Mouse (Mus musculus) hindbrain, embryonic 13.5 days (tissue): ENCODE results near the gene Gm10974. TPM values are rescaled to one million over a fixed set of nuclear protein-coding genes. Genes with fewer than 3 reads are reported as not detected.

Experiments used
- ATAC-seq: fragments of 200-750 bp; cut with Nextera tagmentation; 2 replicates; pipeline ENCODE4 v1.8.0; 2017; ENCODE audit warnings: moderate TSS enrichment; ENCODE audit not compliant: low FRiP score
- H3K27ac ChIP-seq: fragments of 300-500 bp; sonication (generic); 2 replicates; pipeline ENCODE4 v1.5.1; 2015; ENCODE audit warnings: inconsistent platforms, mild to moderate bottlenecking, moderate library complexity
- H3K27me3 ChIP-seq: fragments of 300-500 bp; sonication (generic); 2 replicates; pipeline ENCODE4 v1.6.1; 2015; ENCODE audit warnings: mild to moderate bottlenecking, inconsistent platforms
- H3K36me3 ChIP-seq: fragments of 300-500 bp; sonication (generic); 2 replicates; pipeline ENCODE4 v1.6.1; 2015; ENCODE audit warnings: mild to moderate bottlenecking, inconsistent platforms
- H3K4me1 ChIP-seq: fragments of 300-500 bp; sonication (generic); replicated peaks from 2 replicates; pipeline ENCODE4 v1.6.1; 2015; ENCODE audit warnings: inconsistent platforms
- H3K4me2 ChIP-seq: fragments of 300-500 bp; sonication (generic); 2 replicates; pipeline ENCODE4 v1.6.1; 2015; ENCODE audit warnings: inconsistent platforms, mild to moderate bottlenecking, moderate library complexity
- H3K4me3 ChIP-seq: fragments of 300-500 bp; sonication (generic); 2 replicates; pipeline ENCODE4 v1.5.1; 2015; ENCODE audit warnings: mild to moderate bottlenecking, inconsistent platforms
- H3K9ac ChIP-seq: fragments of 300-500 bp; sonication (generic); 2 replicates; pipeline ENCODE4 v1.6.1; 2015; ENCODE audit warnings: mild to moderate bottlenecking, inconsistent platforms
- H3K9me3 ChIP-seq: fragments of 300-500 bp; sonication (generic); 2 replicates; pipeline ENCODE4 v1.6.1; 2016; ENCODE audit warnings: inconsistent platforms
- WGBS: fragments of 180-500 bp; shearing (Covaris S2); methylation state at CpG from one replicate; pipeline ENCODE4 v1.1.7; 2015; 5-methylcytosine and 5-hydroxymethylcytosine counted together
- polyA plus RNA-seq: library from polyadenylated mRNA; unstranded; fragments of >200 nt; fragmentation: Nextera tagmentation; extraction: Ambion mirVana; gene quantifications from 2 replicates; pipeline ENCODE4 v1.2.1, GENCODE M21; 2015

Gm10974 gene
- not detected in 2 replicates for polyA plus RNA-seq

GRCm38 (mm10) chr7:66365904-66366303 lies at the start of gene Gm10974:
TSS of gene Gm10974 (plus strand) at chr7:66365905.
- no peaks in the 10 kb centered on the region for H3K36me3 ChIP-seq
- 62% methylated on average over 2 of the region's 2 CpGs for WGBS
- 0 out of 2 replicates have a peak, but pooled peaks cover 3% of the 10 kb centered on the region for H3K9me3 ChIP-seq
- H3K27ac ChIP-seq, result no peak within 1 kb of the TSS
- H3K9ac ChIP-seq, result no peak within 1 kb of the TSS
- ATAC-seq, result no peak
- no peak within 1 kb of the TSS for H3K4me2 ChIP-seq
- H3K4me3 ChIP-seq, result no peak within 1 kb of the TSS
- no peaks in the 10 kb centered on the region for H3K4me1 ChIP-seq
- H3K27me3 ChIP-seq, result no peaks in the 10 kb centered on the region

GRCm38 (mm10) chr7:66318147-66318546 lies 47.6 kb upstream of the Gm10974 start:
- Histone ChIP-seq H3K27ac (no peak overlapping the region), H3K4me2 (no peak overlapping the region), H3K9ac (no peak overlapping the region), H3K36me3 (no peaks in the 10 kb centered on the region), H3K4me3 (no peak overlapping the region), H3K9me3 (no peaks in the 10 kb centered on the region), H3K27me3 (no peaks in the 10 kb centered on the region), H3K4me1 (peaks cover 6% of the 10 kb centered on the region)
- no peak for ATAC-seq
- 85% methylated on average over 6 of the region's 6 CpGs for WGBS

GRCm38 (mm10) chr7:66320996-66321395 lies 44.7 kb upstream of the Gm10974 start:
- ATAC-seq, result no peak
- Histone ChIP-seq H3K4me1 (peaks cover 6% of the 10 kb centered on the region), H3K9ac (no peak overlapping the region), H3K27ac (no peak overlapping the region), H3K36me3 (no peaks in the 10 kb centered on the region), H3K9me3 (no peaks in the 10 kb centered on the region), H3K4me2 (no peak overlapping the region), H3K4me3 (no peak overlapping the region), H3K27me3 (no peaks in the 10 kb centered on the region)
- 54% methylated on average over 5 of the region's 5 CpGs for WGBS

GRCm38 (mm10) chr7:66323252-66324015 lies 42.3 kb upstream of the Gm10974 start:
- Histone ChIP-seq H3K4me1 (peaks cover 6% of the 10 kb centered on the region), H3K4me3 (no peak overlapping the region), H3K9ac (no peak overlapping the region), H3K27me3 (no peaks in the 10 kb centered on the region), H3K27ac (no peak overlapping the region), H3K9me3 (no peaks in the 10 kb centered on the region), H3K4me2 (no peak overlapping the region), H3K36me3 (no peaks in the 10 kb centered on the region)
- WGBS, result 75% methylated on average over 9 of the region's 9 CpGs
- no peak for ATAC-seq

GRCm38 (mm10) chr7:66325419-66326053 lies 40.2 kb upstream of the Gm10974 start:
- WGBS, result 72% methylated on average over 3 of the region's 3 CpGs
- H3K9me3 ChIP-seq, result no peaks in the 10 kb centered on the region
- peaks cover 6% of the 10 kb centered on the region for H3K4me1 ChIP-seq
- no peak overlapping the region for H3K9ac ChIP-seq
- H3K4me2 ChIP-seq, result no peak overlapping the region
- no peak overlapping the region for H3K27ac ChIP-seq
- no peaks in the 10 kb centered on the region for H3K27me3 ChIP-seq
- no peaks in the 10 kb centered on the region for H3K36me3 ChIP-seq
- ATAC-seq, result no peak
- no peak overlapping the region for H3K4me3 ChIP-seq

GRCm38 (mm10) chr7:66327516-66327915 lies 38.2 kb upstream of the Gm10974 start:
- Histone ChIP-seq H3K36me3 (no peaks in the 10 kb centered on the region), H3K9ac (no peak overlapping the region), H3K4me2 (no peak overlapping the region), H3K9me3 (no peaks in the 10 kb centered on the region), H3K27ac (no peak overlapping the region), H3K4me3 (no peak overlapping the region), H3K27me3 (no peaks in the 10 kb centered on the region), H3K4me1 (no peaks in the 10 kb centered on the region)
- WGBS, result 72% methylated on average over 2 of the region's 2 CpGs
- no peak for ATAC-seq

- no peak overlapping the region for H3K9ac ChIP-seq
- H3K4me1 ChIP-seq, result no peaks in the 10 kb centered on the region
- H3K4me3 ChIP-seq, result no peak overlapping the region
- ATAC-seq, result no peak
- no peak overlapping the region for H3K4me2 ChIP-seq
- H3K27me3 ChIP-seq, result no peaks in the 10 kb centered on the region
- WGBS, result 83% methylated on average over 9 of the region's 9 CpGs
- no peaks in the 10 kb centered on the region for H3K36me3 ChIP-seq
- no peak overlapping the region for H3K27ac ChIP-seq
- H3K9me3 ChIP-seq, result no peaks in the 10 kb centered on the region
Observed at GRCm38 (mm10) chr7:66330610-66331009, 35.1 kb upstream of the Gm10974 start.

- Histone ChIP-seq H3K27ac (no peak overlapping the region), H3K4me2 (no peak overlapping the region), H3K4me1 (no peaks in the 10 kb centered on the region), H3K27me3 (no peaks in the 10 kb centered on the region), H3K9me3 (no peaks in the 10 kb centered on the region), H3K36me3 (no peaks in the 10 kb centered on the region), H3K9ac (no peak overlapping the region), H3K4me3 (no peak overlapping the region)
- no peak for ATAC-seq
- 87% methylated on average over 8 of the region's 8 CpGs for WGBS
Observed at GRCm38 (mm10) chr7:66332340-66332739, 33.4 kb upstream of the Gm10974 start.

GRCm38 (mm10) chr7:66333906-66334500 lies 31.7 kb upstream of the Gm10974 start:
- no peak for ATAC-seq
- Histone ChIP-seq H3K9ac (no peak overlapping the region), H3K4me2 (no peak overlapping the region), H3K27ac (no peak overlapping the region), H3K4me3 (no peak overlapping the region), H3K4me1 (no peaks in the 10 kb centered on the region), H3K27me3 (no peaks in the 10 kb centered on the region), H3K36me3 (no peaks in the 10 kb centered on the region), H3K9me3 (no peaks in the 10 kb centered on the region)
- 93% methylated on average over 4 of the region's 4 CpGs for WGBS

GRCm38 (mm10) chr7:66336955-66337354 lies 28.8 kb upstream of the Gm10974 start:
- Histone ChIP-seq H3K9me3 (no peaks in the 10 kb centered on the region), H3K27me3 (no peaks in the 10 kb centered on the region), H3K4me1 (no peaks in the 10 kb centered on the region), H3K27ac (no peak overlapping the region), H3K36me3 (no peaks in the 10 kb centered on the region), H3K9ac (no peak overlapping the region), H3K4me2 (no peak overlapping the region), H3K4me3 (no peak overlapping the region)
- WGBS, result 95% methylated on average over 2 of the region's 2 CpGs
- ATAC-seq, result no peak

- Histone ChIP-seq H3K9ac (no peak overlapping the region), H3K4me1 (no peaks in the 10 kb centered on the region), H3K27ac (no peak overlapping the region), H3K4me3 (no peak overlapping the region), H3K4me2 (no peak overlapping the region), H3K36me3 (no peaks in the 10 kb centered on the region), H3K27me3 (no peaks in the 10 kb centered on the region), H3K9me3 (no peaks in the 10 kb centered on the region)
- 57% methylated on average over 5 of the region's 5 CpGs for WGBS
- ATAC-seq, result no peak
Observed at GRCm38 (mm10) chr7:66339625-66340024, 26.1 kb upstream of the Gm10974 start.

GRCm38 (mm10) chr7:66340044-66340443 lies 25.7 kb upstream of the Gm10974 start:
- no peak overlapping the region for H3K4me3 ChIP-seq
- no peaks in the 10 kb centered on the region for H3K36me3 ChIP-seq
- H3K9me3 ChIP-seq, result no peaks in the 10 kb centered on the region
- no peak overlapping the region for H3K27ac ChIP-seq
- no peaks in the 10 kb centered on the region for H3K27me3 ChIP-seq
- no peak overlapping the region for H3K4me2 ChIP-seq
- H3K4me1 ChIP-seq, result no peaks in the 10 kb centered on the region
- WGBS, result 68% methylated on average over 3 of the region's 3 CpGs
- ATAC-seq, result no peak
- H3K9ac ChIP-seq, result no peak overlapping the region
